Mouse (Mus musculus) limb, embryonic 12.5 days (tissue): ENCODE measurements around the gene Zfp423. TPM values are rescaled to one million over a fixed set of nuclear protein-coding genes. Genes with fewer than 3 reads are reported as not detected.

Experiments used
- ATAC-seq: fragments of 200-750 bp; cut with Nextera tagmentation; 2 replicates; pipeline ENCODE4 v1.8.0; 2017; ENCODE audit warnings: low read depth, moderate TSS enrichment; ENCODE audit not compliant: insufficient number of reproducible peaks, insufficient read depth, low FRiP score, low TSS enrichment
- H3K27ac ChIP-seq: fragments of 300-500 bp; sonication (generic); 2 replicates; pipeline ENCODE4 v1.5.1; 2016; ENCODE audit warnings: mild to moderate bottlenecking, moderate library complexity
- H3K27me3 ChIP-seq: fragments of 300-500 bp; sonication (generic); 2 replicates; pipeline ENCODE4 v1.6.1; 2016; ENCODE audit warnings: mild to moderate bottlenecking, moderate library complexity
- H3K36me3 ChIP-seq: fragments of 300-500 bp; sonication (generic); 2 replicates; pipeline ENCODE4 v1.6.1; 2016; ENCODE audit warnings: mild to moderate bottlenecking, moderate library complexity
- H3K4me1 ChIP-seq: fragments of 300-500 bp; sonication (generic); replicated peaks from 2 replicates; pipeline ENCODE4 v1.6.1; 2016
- H3K4me2 ChIP-seq: fragments of 300-500 bp; sonication (generic); 2 replicates; pipeline ENCODE4 v1.6.1; 2016; ENCODE audit warnings: mild to moderate bottlenecking, moderate library complexity
- H3K4me3 ChIP-seq: fragments of 300-500 bp; sonication (generic); replicated peaks from 2 replicates; pipeline ENCODE4 v1.5.1; 2016; ENCODE audit warnings: mild to moderate bottlenecking
- H3K9ac ChIP-seq: fragments of 300-500 bp; sonication (generic); replicated peaks from 2 replicates; pipeline ENCODE4 v1.6.1; 2016; ENCODE audit warnings: mild to moderate bottlenecking, moderate library complexity
- H3K9me3 ChIP-seq: fragments of 300-500 bp; sonication (generic); 2 replicates; pipeline ENCODE4 v1.6.1; 2016; ENCODE audit warnings: mild to moderate bottlenecking, moderate library complexity
- WGBS: fragments of 180-500 bp; shearing (Covaris S2); methylation state at CpG from one replicate; pipeline ENCODE4 v1.1.7; 2016; 5-methylcytosine and 5-hydroxymethylcytosine counted together
- polyA plus RNA-seq: library from polyadenylated mRNA; unstranded; fragments of >200 nt; fragmentation: Nextera tagmentation; extraction: Ambion mirVana; gene quantifications from 2 replicates; pipeline ENCODE4 v1.2.1, GENCODE M21; 2016

Gene Zfp423
- polyA plus RNA-seq, 1 experiment from 2014 or later: 40.3 TPM

GRCm38 (mm10) chr8:87746072-87746471 lies 213.3 kb downstream of the Zfp423 start:
- Histone ChIP-seq H3K4me3 (no peak overlapping the region), H3K4me1 (peaks cover 76% of the 10 kb centered on the region), H3K36me3 (no peaks in the 10 kb centered on the region), H3K9me3 (no peaks in the 10 kb centered on the region), H3K9ac (no peak overlapping the region), H3K27me3 (no peaks in the 10 kb centered on the region), H3K4me2 (peak overlapping the region; percentile 13), H3K27ac (peak overlapping the region; percentile 82)
- WGBS: 15% methylated on average over 14 of the region's 14 CpGs
- peak; percentile 22; the same call in 1 of the 2 replicates for ATAC-seq

- Histone ChIP-seq H3K36me3 (no peaks in the 10 kb centered on the region), H3K4me1 (peaks cover 69% of the 10 kb centered on the region), H3K9me3 (no peaks in the 10 kb centered on the region), H3K4me2 (peak overlapping the region; percentile 13; the same call in 1 of the 2 replicates), H3K9ac (no peak overlapping the region), H3K27ac (peak overlapping the region; percentile 82), H3K4me3 (no peak overlapping the region), H3K27me3 (no peaks in the 10 kb centered on the region)
- WGBS: 60% methylated on average over 20 of the region's 20 CpGs
- ATAC-seq: no peak
Observed at GRCm38 (mm10) chr8:87745125-87745698, 214.2 kb downstream of the Zfp423 start.

DNA sequence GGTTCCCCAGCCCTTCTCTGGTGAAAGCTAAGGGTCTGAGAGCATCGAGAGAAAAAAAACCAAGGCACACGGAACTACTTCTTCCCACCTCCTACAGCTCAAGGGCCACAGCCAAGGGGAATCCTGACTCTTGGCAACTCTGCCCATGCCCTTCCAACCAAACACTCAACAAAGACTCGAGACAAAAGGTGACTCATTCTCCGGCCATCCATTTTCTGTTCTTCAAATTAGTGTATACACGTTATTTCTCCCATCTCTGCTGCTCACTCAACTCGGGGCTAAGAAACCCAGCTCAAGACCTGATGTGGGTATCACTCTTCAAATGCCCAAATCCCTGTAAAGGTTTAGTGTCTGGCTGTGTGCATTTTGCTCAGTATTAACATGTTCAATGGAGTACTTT lies 214.8 kb downstream of the Zfp423 start:
- 90% methylated on average over 6 of the region's 6 CpGs for WGBS
- no peak overlapping the region for H3K9ac ChIP-seq
- H3K4me3 ChIP-seq: no peak overlapping the region
- H3K36me3 ChIP-seq: no peaks in the 10 kb centered on the region
- no peaks in the 10 kb centered on the region for H3K27me3 ChIP-seq
- no peak for ATAC-seq
- no peak overlapping the region for H3K4me2 ChIP-seq
- peaks cover 69% of the 10 kb centered on the region for H3K4me1 ChIP-seq
- H3K9me3 ChIP-seq: no peaks in the 10 kb centered on the region
- peak overlapping the region; percentile 82 for H3K27ac ChIP-seq

- H3K27me3 ChIP-seq: no peaks in the 10 kb centered on the region
- H3K9me3 ChIP-seq: no peaks in the 10 kb centered on the region
- H3K4me3 ChIP-seq: no peak overlapping the region
- 83% methylated on average over 19 of the region's 19 CpGs for WGBS
- H3K36me3 ChIP-seq: no peaks in the 10 kb centered on the region
- H3K4me1 ChIP-seq: peaks cover 60% of the 10 kb centered on the region
- no peak for ATAC-seq
- no peak overlapping the region for H3K9ac ChIP-seq
- H3K27ac ChIP-seq: peak overlapping the region; percentile 13; the same call in 1 of the 2 replicates
- H3K4me2 ChIP-seq: no peak overlapping the region
Observed at GRCm38 (mm10) chr8:87742016-87742415, 217.4 kb downstream of the Zfp423 start.

DNA sequence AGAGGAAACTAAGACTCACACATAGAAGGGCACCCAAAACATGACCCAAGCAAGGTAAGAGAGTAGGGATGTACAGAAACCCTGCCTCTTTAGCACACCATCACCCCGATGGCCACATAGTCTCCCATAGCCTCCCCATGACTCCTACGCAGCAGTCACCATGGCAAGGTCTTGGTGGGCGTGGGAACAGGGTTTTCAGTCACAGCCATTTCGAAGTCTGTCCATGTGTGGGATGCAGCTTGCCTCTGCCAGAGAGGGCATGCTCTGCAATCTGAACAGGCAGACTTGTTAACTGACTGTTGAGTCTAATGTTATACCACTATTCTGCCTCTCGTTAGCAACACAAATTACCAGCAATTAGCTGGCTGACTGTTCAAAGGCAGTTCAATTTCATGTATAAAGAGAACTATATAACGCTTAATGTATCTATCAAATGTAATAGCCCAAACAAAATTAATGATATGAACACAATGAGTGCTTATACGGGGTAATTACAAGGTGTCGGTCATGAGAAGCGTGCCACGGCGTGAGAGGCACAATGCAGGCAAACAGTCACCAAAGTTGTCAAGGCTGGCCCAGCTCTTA lies 218.4 kb downstream of the Zfp423 start:
- no peaks in the 10 kb centered on the region for H3K36me3 ChIP-seq
- H3K4me3 ChIP-seq: no peak overlapping the region
- H3K4me1 ChIP-seq: peaks cover 58% of the 10 kb centered on the region
- no peak for ATAC-seq
- no peaks in the 10 kb centered on the region for H3K9me3 ChIP-seq
- H3K27me3 ChIP-seq: no peaks in the 10 kb centered on the region
- H3K4me2 ChIP-seq: no peak overlapping the region
- no peak overlapping the region for H3K27ac ChIP-seq
- H3K9ac ChIP-seq: no peak overlapping the region
- 76% methylated on average over 11 of the region's 11 CpGs for WGBS

DNA sequence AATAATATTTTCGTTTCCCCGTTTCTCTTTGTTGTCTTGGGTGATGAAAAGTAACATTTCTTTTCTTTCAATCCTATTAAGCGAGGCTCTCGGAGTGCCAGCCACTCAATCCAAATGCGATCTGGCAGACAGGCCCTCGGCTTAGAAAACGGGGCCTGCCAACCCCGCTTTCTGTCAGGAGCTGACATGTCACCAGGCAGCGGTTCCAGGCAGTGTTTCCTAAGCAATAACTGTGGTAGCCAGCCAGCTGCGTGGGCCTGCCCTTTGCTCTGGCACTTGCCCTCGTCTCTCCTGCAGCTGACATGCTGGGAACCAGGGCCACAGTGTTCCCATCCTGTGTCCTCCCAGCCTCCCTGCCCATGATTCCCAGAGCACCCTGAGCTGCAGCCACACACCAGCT lies 221.5 kb downstream of the Zfp423 start:
- ATAC-seq: no peak
- no peaks in the 10 kb centered on the region for H3K27me3 ChIP-seq
- H3K4me1 ChIP-seq: peaks cover 51% of the 10 kb centered on the region
- no peak overlapping the region for H3K4me2 ChIP-seq
- H3K9me3 ChIP-seq: no peaks in the 10 kb centered on the region
- 77% methylated on average over 11 of the region's 11 CpGs for WGBS
- H3K9ac ChIP-seq: no peak overlapping the region
- H3K27ac ChIP-seq: no peak overlapping the region
- H3K4me3 ChIP-seq: no peak overlapping the region
- no peaks in the 10 kb centered on the region for H3K36me3 ChIP-seq

GRCm38 (mm10) chr8:87734902-87735301 lies 224.5 kb downstream of the Zfp423 start:
- WGBS: 63% methylated on average over 4 of the region's 4 CpGs
- Histone ChIP-seq H3K27ac (peak overlapping the region; percentile 74), H3K27me3 (no peaks in the 10 kb centered on the region), H3K9me3 (no peaks in the 10 kb centered on the region), H3K9ac (no peak overlapping the region), H3K4me3 (no peak overlapping the region), H3K4me2 (no peak overlapping the region), H3K36me3 (peaks cover 7% of the 10 kb centered on the region), H3K4me1 (peaks cover 38% of the 10 kb centered on the region)
- no peak for ATAC-seq

DNA sequence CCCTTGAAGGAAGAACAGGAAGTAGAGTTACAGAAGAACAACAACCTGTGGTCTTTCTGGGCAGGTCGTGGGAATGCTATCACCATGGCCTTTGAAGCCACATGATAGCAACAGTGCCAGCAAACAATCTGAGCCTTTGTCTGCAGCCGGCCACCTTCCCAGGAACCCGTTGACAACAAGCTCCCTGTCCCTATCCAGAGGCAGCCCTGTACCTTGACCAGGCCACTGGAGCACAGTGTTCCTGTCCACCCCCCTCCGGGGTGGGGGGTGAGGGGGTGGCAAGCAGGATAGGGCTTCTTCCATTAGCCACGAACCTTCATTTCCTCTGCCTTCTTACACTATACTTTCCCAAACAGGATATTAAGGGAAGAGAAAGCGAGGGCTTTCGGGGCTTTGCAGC lies 224.9 kb downstream of the Zfp423 start:
- Histone ChIP-seq H3K4me1 (peaks cover 38% of the 10 kb centered on the region), H3K9me3 (no peaks in the 10 kb centered on the region), H3K9ac (no peak overlapping the region), H3K27me3 (no peaks in the 10 kb centered on the region), H3K36me3 (peaks cover 11% of the 10 kb centered on the region), H3K4me3 (no peak overlapping the region), H3K4me2 (no peak overlapping the region), H3K27ac (peak overlapping the region; percentile 74)
- WGBS: 55% methylated on average over 7 of the region's 7 CpGs
- ATAC-seq: no peak

DNA sequence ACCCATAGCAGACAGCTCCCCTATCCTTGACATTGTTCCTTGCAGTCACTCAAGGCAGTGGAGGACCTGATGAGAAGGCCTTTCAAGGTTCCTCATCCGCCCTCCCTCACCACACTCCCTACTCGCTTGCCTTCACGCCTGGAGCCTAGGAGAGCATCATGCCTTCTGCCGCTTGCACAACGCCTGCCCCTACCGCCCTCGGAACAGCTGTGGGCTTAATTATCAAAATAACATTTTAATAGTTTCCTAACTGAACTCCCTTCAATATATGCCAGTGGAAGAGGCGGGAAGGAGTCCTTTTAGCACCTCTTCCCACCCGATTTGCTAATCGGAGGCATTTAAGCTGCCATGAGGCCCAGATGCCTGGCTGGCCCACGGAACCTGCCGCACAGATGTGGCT lies 228.3 kb downstream of the Zfp423 start:
- Histone ChIP-seq H3K27me3 (no peaks in the 10 kb centered on the region), H3K9ac (no peak overlapping the region), H3K27ac (no peak overlapping the region), H3K4me2 (no peak overlapping the region), H3K4me3 (no peak overlapping the region), H3K4me1 (peaks cover 20% of the 10 kb centered on the region), H3K9me3 (no peaks in the 10 kb centered on the region), H3K36me3 (peaks cover 19% of the 10 kb centered on the region)
- ATAC-seq: no peak
- WGBS: 84% methylated on average over 12 of the region's 12 CpGs

- peak overlapping the region; percentile 74 for H3K27ac ChIP-seq
- H3K4me2 ChIP-seq: no peak overlapping the region
- no peaks in the 10 kb centered on the region for H3K9me3 ChIP-seq
- no peaks in the 10 kb centered on the region for H3K27me3 ChIP-seq
- H3K4me3 ChIP-seq: no peak overlapping the region
- H3K4me1 ChIP-seq: peaks cover 43% of the 10 kb centered on the region
- WGBS: 43% methylated on average over 8 of the region's 8 CpGs
- H3K36me3 ChIP-seq: peaks cover 13% of the 10 kb centered on the region
- no peak overlapping the region for H3K9ac ChIP-seq
- no peak; the same call in 1 of the 2 replicates for ATAC-seq
Observed at GRCm38 (mm10) chr8:87723015-87723414, 236.4 kb downstream of the Zfp423 start.

- H3K9me3 ChIP-seq: no peaks in the 10 kb centered on the region
- H3K4me3 ChIP-seq: no peak overlapping the region
- no peak for ATAC-seq
- H3K9ac ChIP-seq: peak overlapping the region; percentile 31; the same call in 1 of the 2 replicates
- no peaks in the 10 kb centered on the region for H3K27me3 ChIP-seq
- WGBS: 81% methylated on average over 27 of the region's 27 CpGs
- no peaks in the 10 kb centered on the region for H3K36me3 ChIP-seq
- no peak overlapping the region for H3K4me2 ChIP-seq
- peak overlapping the region; percentile 56; the same call in 1 of the 2 replicates for H3K27ac ChIP-seq
- H3K4me1 ChIP-seq: peaks cover 68% of the 10 kb centered on the region
Observed at GRCm38 (mm10) chr8:87719137-87719815, 240.1 kb downstream of the Zfp423 start.
